Mouse (Mus musculus) liver, adult 2 months (tissue): ENCODE results near the gene Srgap3.

Experiments used
- CTCF ChIP-seq: fragments of 200-500 bp; IDR thresholded peaks from 2 replicates; pipeline ENCODE4 v1.5.1; 2011; ENCODE audit warnings: low read depth, low read length, control low read depth
- POLR2A ChIP-seq: fragments of 200-500 bp; IDR thresholded peaks from 2 replicates; pipeline ENCODE4 v1.6.1; 2011; ENCODE audit warnings: low read length, control low read depth; ENCODE audit not compliant: insufficient read depth; ENCODE audit errors: extremely low read depth

- TF ChIP-seq POLR2A (0 out of 2 replicates have a peak, but pooled peaks have one; percentile 3), CTCF (no peak)
These were observed 250.8 kb downstream of the Srgap3 start, which contains the start of gene Rad18 for GRCm38 (mm10) chr6:112696056-112696950.
